Mouse (Mus musculus) neural tube, embryonic 12.5 days (tissue): Measurements from ENCODE around the gene Loxl1. TPM values are rescaled to one million over a fixed set of nuclear protein-coding genes. Genes with fewer than 3 reads are reported as not detected.

ENCODE experiments used
- ATAC-seq: fragments of 200-750 bp; cut with Nextera tagmentation; 2 replicates; pipeline ENCODE4 v1.8.0; 2017; ENCODE audit warnings: low read depth, mild to moderate bottlenecking, moderate TSS enrichment, moderate library complexity; ENCODE audit not compliant: low FRiP score
- H3K27ac ChIP-seq: fragments of 300-500 bp; sonication (generic); 2 replicates; pipeline ENCODE4 v1.5.1; 2016
- H3K27me3 ChIP-seq: fragments of 300-500 bp; sonication (generic); replicated peaks from 2 replicates; pipeline ENCODE4 v1.6.1; 2016; ENCODE audit warnings: mild to moderate bottlenecking
- H3K36me3 ChIP-seq: fragments of 300-500 bp; sonication (generic); 2 replicates; pipeline ENCODE4 v1.6.1; 2016; ENCODE audit warnings: mild to moderate bottlenecking
- H3K4me1 ChIP-seq: fragments of 300-500 bp; sonication (generic); 2 replicates; pipeline ENCODE4 v1.6.1; 2016
- H3K4me2 ChIP-seq: fragments of 300-500 bp; sonication (generic); replicated peaks from 2 replicates; pipeline ENCODE4 v1.6.1; 2016; ENCODE audit warnings: mild to moderate bottlenecking
- H3K4me3 ChIP-seq: fragments of 300-500 bp; sonication (generic); 2 replicates; pipeline ENCODE4 v1.5.1; 2016
- H3K9ac ChIP-seq: fragments of 300-500 bp; sonication (generic); 2 replicates; pipeline ENCODE4 v1.6.1; 2016; ENCODE audit warnings: mild to moderate bottlenecking
- H3K9me3 ChIP-seq: fragments of 300-500 bp; sonication (generic); 2 replicates; pipeline ENCODE4 v1.6.1; 2016; ENCODE audit warnings: mild to moderate bottlenecking
- WGBS: fragments of 180-500 bp; shearing (Covaris S2); methylation state at CpG from one replicate; pipeline ENCODE4 v1.1.7; 2016; 5-methylcytosine and 5-hydroxymethylcytosine counted together
- polyA plus RNA-seq: library from polyadenylated mRNA; unstranded; fragments of >200 nt; fragmentation: Nextera tagmentation; extraction: Ambion mirVana; gene quantifications from 2 replicates; pipeline ENCODE4 v1.2.1, GENCODE M21; 2016

The Loxl1 gene
- polyA plus RNA-seq, 1 experiment from 2014 or later: 14.7 TPM

DNA sequence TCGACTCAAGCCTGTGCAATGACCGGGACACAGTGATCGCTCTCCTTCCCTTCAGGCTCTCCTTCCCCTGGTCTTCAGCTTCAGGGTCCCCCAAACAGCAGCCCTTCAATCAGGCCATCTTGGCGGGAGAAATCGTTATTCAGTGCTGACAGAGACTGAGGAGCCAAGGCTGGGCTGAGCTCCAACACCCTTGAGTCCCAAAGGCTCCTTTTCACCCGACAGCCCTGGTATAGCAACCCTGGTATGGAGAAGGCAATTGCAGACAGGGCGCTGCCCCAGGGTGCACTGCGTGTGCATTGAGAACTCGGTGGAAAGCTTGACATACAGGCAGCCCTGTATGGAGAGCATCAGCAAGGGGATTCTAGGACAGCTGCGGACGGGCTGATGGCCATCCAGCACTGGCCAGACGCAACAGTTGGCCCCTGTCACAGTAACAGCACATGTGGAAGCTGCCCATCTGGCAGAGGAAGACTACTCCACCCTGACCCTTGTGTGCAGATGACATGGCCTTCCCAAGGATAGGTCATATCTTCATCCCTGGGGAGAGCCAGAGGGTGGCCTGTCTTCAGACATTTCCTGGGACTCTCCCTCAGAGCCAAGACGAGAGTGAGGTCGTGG lies 2.8 kb downstream of the Loxl1 start:
- peaks cover 42% of the 10 kb centered on the region for H3K4me1 ChIP-seq
- ATAC-seq: no peak
- WGBS: 85% methylated on average over 14 of the region's 14 CpGs
- H3K27me3 ChIP-seq: peaks cover 25% of the 10 kb centered on the region
- no peaks in the 10 kb centered on the region for H3K9me3 ChIP-seq
- H3K36me3 ChIP-seq: no peaks in the 10 kb centered on the region
- H3K4me2 ChIP-seq: no peak overlapping the region
- no peak overlapping the region for H3K27ac ChIP-seq
- H3K4me3 ChIP-seq: no peak overlapping the region
- no peak overlapping the region for H3K9ac ChIP-seq

DNA sequence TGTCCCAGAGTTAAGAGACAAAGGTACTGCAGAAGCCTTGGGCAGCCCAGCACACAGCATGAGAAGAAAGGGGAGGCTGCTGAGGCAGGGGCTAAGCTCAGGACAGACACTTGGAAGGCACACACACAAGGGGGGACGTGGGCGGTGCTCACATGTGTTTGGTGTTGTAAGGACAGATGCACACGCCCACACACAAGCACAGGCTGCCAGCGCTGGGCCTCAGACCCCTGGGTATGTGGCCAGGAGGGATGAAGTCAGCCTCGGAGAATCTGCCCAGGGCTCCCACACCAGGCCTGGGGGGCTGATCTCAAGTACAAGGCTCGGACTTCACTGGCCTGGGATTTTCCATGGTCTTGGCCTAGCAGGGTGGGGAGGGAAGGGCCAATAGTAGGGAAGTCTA lies 4.6 kb downstream of the Loxl1 start:
- no peak overlapping the region for H3K4me2 ChIP-seq
- no peak overlapping the region for H3K9ac ChIP-seq
- no peaks in the 10 kb centered on the region for H3K9me3 ChIP-seq
- H3K4me3 ChIP-seq: no peak overlapping the region
- 42% methylated on average over 6 of the region's 6 CpGs for WGBS
- no peak for ATAC-seq
- H3K36me3 ChIP-seq: no peaks in the 10 kb centered on the region
- H3K27ac ChIP-seq: no peak overlapping the region
- H3K27me3 ChIP-seq: peaks cover 25% of the 10 kb centered on the region
- H3K4me1 ChIP-seq: peaks cover 34% of the 10 kb centered on the region

GRCm38 (mm10) chr9:58305686-58306085 lies 7.3 kb downstream of the Loxl1 start:
- Histone ChIP-seq H3K27ac (no peak overlapping the region), H3K4me2 (no peak overlapping the region), H3K9me3 (no peaks in the 10 kb centered on the region), H3K9ac (no peak overlapping the region), H3K4me1 (peaks cover 16% of the 10 kb centered on the region), H3K36me3 (no peaks in the 10 kb centered on the region), H3K4me3 (no peak overlapping the region), H3K27me3 (peaks cover 3% of the 10 kb centered on the region; the same call in 1 of the 2 replicates)
- 26% methylated on average over 6 of the region's 6 CpGs for WGBS
- no peak for ATAC-seq

DNA sequence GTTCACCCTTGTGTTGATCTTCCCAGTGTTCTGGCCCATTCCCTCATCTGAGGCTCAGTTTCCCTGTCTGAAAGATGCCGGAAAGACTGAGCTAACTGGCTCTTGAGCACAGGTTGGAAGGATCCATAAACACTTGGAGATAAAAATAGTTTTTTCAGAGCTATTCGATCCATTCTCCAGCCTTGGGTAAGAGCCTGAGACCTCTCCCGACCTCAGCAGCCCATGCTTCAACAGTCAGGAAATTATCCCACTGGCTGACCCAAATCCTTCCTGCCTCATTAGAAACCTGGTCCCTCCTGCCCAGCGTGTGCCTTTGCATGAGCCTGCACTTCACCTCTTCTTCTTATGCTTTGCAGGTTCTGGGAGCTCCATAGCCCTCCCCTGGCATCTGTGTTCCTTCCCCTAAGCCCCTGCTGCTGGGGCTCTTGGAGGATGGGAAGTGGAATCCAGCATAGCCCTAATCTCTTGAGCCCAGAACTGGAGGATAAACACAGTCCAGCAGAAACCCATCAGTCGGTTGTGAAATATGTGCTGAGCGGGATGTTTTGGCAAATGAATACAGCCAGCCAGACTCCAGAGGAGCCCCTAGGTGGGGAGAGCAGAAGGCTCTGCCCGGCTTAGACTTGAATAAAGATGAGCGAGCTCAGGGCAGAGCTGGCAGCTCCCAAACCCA lies 9.3 kb downstream of the Loxl1 start:
- 69% methylated on average over 8 of the region's 8 CpGs for WGBS
- no peak for ATAC-seq

DNA sequence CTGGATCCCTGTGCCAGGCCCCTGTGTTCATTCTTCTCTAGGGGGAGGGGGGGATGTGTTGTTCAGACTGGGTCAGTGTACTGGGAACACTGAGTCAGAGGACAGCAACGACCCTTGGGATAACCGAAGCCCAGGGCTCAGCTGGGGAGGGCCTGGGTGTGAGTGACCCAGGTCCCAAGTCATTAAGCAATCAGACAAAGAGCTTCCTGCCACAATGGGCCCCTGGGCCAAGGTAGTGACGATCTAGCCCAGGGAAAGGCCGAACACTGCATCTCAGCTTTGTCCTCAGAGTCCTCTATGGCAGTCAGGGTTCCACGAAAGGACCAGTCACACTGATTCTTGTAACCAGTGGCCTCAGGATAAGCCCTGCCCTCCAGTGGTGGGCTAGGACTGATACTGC lies 9.9 kb downstream of the Loxl1 start:
- Histone ChIP-seq H3K27me3 (no peaks in the 10 kb centered on the region), H3K4me1 (peaks cover 11% of the 10 kb centered on the region), H3K4me2 (no peak overlapping the region), H3K9ac (no peak overlapping the region), H3K4me3 (no peak overlapping the region), H3K9me3 (no peaks in the 10 kb centered on the region), H3K27ac (no peak overlapping the region), H3K36me3 (no peaks in the 10 kb centered on the region)
- ATAC-seq: no peak
- WGBS: 57% methylated on average over 5 of the region's 5 CpGs

More for the DNA sequence above, 9.3 kb downstream of the Loxl1 start:
- H3K4me3 ChIP-seq: no peak overlapping the region
- no peak overlapping the region for H3K9ac ChIP-seq
- H3K4me1 ChIP-seq: peaks cover 16% of the 10 kb centered on the region
- no peaks in the 10 kb centered on the region for H3K27me3 ChIP-seq
- H3K4me2 ChIP-seq: no peak overlapping the region
- H3K36me3 ChIP-seq: no peaks in the 10 kb centered on the region
- no peak overlapping the region for H3K27ac ChIP-seq
- no peaks in the 10 kb centered on the region for H3K9me3 ChIP-seq

DNA sequence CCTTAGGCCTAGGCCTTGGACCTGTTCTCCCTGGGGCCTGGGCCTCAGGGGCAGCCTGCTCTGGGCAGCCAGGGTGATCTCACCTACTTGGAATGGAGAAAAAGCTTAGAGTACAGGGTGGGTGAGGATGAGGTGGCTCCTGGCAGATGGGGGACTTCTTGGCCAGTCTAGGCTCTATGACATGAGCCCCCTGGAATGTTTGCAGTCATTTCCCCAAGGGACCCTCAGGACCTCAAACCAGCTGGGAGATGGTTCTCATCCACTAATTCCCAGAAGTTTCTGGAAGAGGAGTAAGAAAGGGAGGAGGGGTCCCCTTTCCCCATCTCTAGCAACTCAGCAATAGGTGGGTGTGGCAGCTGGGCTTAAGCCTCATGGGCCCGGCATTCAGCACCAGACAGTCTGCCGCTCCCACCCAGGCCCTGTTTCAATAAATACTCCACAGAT lies 13.6 kb downstream of the Loxl1 start:
- no peak for ATAC-seq
- H3K27me3 ChIP-seq: no peaks in the 10 kb centered on the region
- H3K9ac ChIP-seq: no peak overlapping the region
- no peak overlapping the region for H3K4me3 ChIP-seq
- H3K4me1 ChIP-seq: peaks cover 4% of the 10 kb centered on the region; the same call in 1 of the 2 replicates
- H3K36me3 ChIP-seq: no peaks in the 10 kb centered on the region
- no peaks in the 10 kb centered on the region for H3K9me3 ChIP-seq
- WGBS: 61% methylated on average over 2 of the region's 2 CpGs
- H3K27ac ChIP-seq: no peak overlapping the region
- no peak overlapping the region for H3K4me2 ChIP-seq

DNA sequence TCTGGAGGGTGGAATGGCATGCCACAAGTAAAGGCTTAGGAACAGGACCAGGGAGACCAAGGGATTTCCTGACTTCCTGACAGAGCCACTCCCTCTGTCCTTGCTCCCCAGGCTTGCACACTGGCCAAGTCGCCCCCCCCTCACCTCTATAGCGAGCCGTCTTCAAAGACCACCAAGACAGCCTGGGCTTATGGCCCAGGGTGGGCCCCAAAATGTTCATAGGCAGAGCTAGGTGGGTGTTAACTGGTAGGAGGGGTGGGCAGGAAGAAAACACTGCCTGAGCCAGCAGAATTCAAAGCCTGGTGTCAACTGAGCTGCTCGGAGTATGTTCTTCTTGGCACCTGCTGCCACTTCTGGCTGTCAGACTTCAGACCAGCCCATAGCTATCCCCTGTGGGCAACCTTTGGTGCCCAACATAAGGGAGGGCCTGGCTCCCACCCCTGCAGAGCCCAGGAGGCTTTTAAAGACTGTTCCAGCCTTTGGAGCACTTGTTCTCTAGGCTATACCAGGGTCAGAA lies 15.0 kb downstream of the Loxl1 start:
- H3K4me2 ChIP-seq: no peak overlapping the region
- no peaks in the 10 kb centered on the region for H3K27me3 ChIP-seq
- no peak overlapping the region for H3K27ac ChIP-seq
- H3K4me3 ChIP-seq: no peak overlapping the region
- H3K4me1 ChIP-seq: no peaks in the 10 kb centered on the region
- 85% methylated on average over 4 of the region's 4 CpGs for WGBS
- no peak for ATAC-seq
- no peaks in the 10 kb centered on the region for H3K36me3 ChIP-seq
- no peak overlapping the region for H3K9ac ChIP-seq
- H3K9me3 ChIP-seq: no peaks in the 10 kb centered on the region

GRCm38 (mm10) chr9:58297065-58297464 lies 15.9 kb downstream of the Loxl1 start:
- H3K9me3 ChIP-seq: no peaks in the 10 kb centered on the region
- no peaks in the 10 kb centered on the region for H3K27me3 ChIP-seq
- H3K4me3 ChIP-seq: no peak overlapping the region
- H3K4me1 ChIP-seq: no peaks in the 10 kb centered on the region
- no peak overlapping the region for H3K4me2 ChIP-seq
- H3K9ac ChIP-seq: no peak overlapping the region
- WGBS: 89% methylated on average over 6 of the region's 6 CpGs
- ATAC-seq: no peak
- H3K27ac ChIP-seq: no peak overlapping the region
- H3K36me3 ChIP-seq: no peaks in the 10 kb centered on the region

GRCm38 (mm10) chr9:58295766-58296361 lies 17.1 kb downstream of the Loxl1 start:
- Histone ChIP-seq H3K4me2 (no peak overlapping the region), H3K36me3 (no peaks in the 10 kb centered on the region), H3K27me3 (no peaks in the 10 kb centered on the region), H3K4me3 (no peak overlapping the region), H3K9ac (no peak overlapping the region), H3K9me3 (no peaks in the 10 kb centered on the region), H3K27ac (no peak overlapping the region), H3K4me1 (no peaks in the 10 kb centered on the region)
- 35% methylated on average over 9 of the region's 9 CpGs for WGBS
- ATAC-seq: no peak

DNA sequence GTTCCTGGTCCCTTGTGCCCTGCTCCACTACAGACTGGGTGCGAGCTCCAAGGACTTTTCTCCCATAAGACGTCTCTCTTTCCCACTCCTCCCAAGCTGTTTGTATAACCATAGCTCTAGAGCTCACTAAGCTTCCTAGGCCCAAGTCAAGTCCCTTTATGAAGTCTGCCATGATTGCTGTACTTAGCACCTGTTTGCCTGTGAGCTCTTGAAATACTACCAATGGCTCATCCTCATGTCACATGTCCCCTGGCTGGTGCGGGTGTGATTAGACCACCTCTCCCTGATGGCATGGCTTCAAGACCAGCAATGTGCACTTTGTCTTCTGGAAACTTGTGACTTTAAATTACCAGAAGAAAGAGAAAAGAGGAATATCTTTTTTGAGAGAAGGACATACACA lies 17.6 kb downstream of the Loxl1 start:
- H3K27ac ChIP-seq: no peak overlapping the region
- no peak for ATAC-seq

GRCm38 (mm10) chr9:58294527-58294926 lies 18.5 kb downstream of the Loxl1 start:
- H3K36me3 ChIP-seq: no peaks in the 10 kb centered on the region
- H3K4me1 ChIP-seq: no peaks in the 10 kb centered on the region
- H3K9ac ChIP-seq: no peak overlapping the region
- no peaks in the 10 kb centered on the region for H3K9me3 ChIP-seq
- no peaks in the 10 kb centered on the region for H3K27me3 ChIP-seq
- no peak overlapping the region for H3K4me2 ChIP-seq
- no peak overlapping the region for H3K4me3 ChIP-seq
- 55% methylated on average over 7 of the region's 7 CpGs for WGBS
- no peak for ATAC-seq
- H3K27ac ChIP-seq: no peak overlapping the region

More for the DNA sequence above, 17.6 kb downstream of the Loxl1 start:
- Histone ChIP-seq H3K27me3 (no peaks in the 10 kb centered on the region), H3K36me3 (no peaks in the 10 kb centered on the region), H3K4me2 (no peak overlapping the region), H3K4me3 (no peak overlapping the region), H3K4me1 (no peaks in the 10 kb centered on the region), H3K9me3 (no peaks in the 10 kb centered on the region), H3K9ac (no peak overlapping the region)
- 81% methylated on average over 3 of the region's 3 CpGs for WGBS

- Histone ChIP-seq H3K9me3 (no peaks in the 10 kb centered on the region), H3K4me3 (no peak overlapping the region), H3K4me1 (no peaks in the 10 kb centered on the region), H3K4me2 (no peak overlapping the region), H3K27me3 (no peaks in the 10 kb centered on the region), H3K27ac (no peak overlapping the region), H3K36me3 (no peaks in the 10 kb centered on the region), H3K9ac (no peak overlapping the region)
- no peak for ATAC-seq
- 86% methylated on average over 2 of the region's 2 CpGs for WGBS
Observed at GRCm38 (mm10) chr9:58289901-58290300, 23.1 kb downstream of the Loxl1 start.
